Mouse (Mus musculus) neural tube, embryonic 12.5 days (tissue): ENCODE measurements around the gene Ddx19a. TPM values are rescaled to one million over a fixed set of nuclear protein-coding genes. Genes with fewer than 3 reads are reported as not detected.

ENCODE experiments used
- ATAC-seq: fragments of 200-750 bp; cut with Nextera tagmentation; 2 replicates; pipeline ENCODE4 v1.8.0; 2017; ENCODE audit warnings: low read depth, mild to moderate bottlenecking, moderate TSS enrichment, moderate library complexity; ENCODE audit not compliant: low FRiP score
- H3K27ac ChIP-seq: fragments of 300-500 bp; sonication (generic); 2 replicates; pipeline ENCODE4 v1.5.1; 2016
- H3K27me3 ChIP-seq: fragments of 300-500 bp; sonication (generic); replicated peaks from 2 replicates; pipeline ENCODE4 v1.6.1; 2016; ENCODE audit warnings: mild to moderate bottlenecking
- H3K36me3 ChIP-seq: fragments of 300-500 bp; sonication (generic); 2 replicates; pipeline ENCODE4 v1.6.1; 2016; ENCODE audit warnings: mild to moderate bottlenecking
- H3K4me1 ChIP-seq: fragments of 300-500 bp; sonication (generic); 2 replicates; pipeline ENCODE4 v1.6.1; 2016
- H3K4me2 ChIP-seq: fragments of 300-500 bp; sonication (generic); replicated peaks from 2 replicates; pipeline ENCODE4 v1.6.1; 2016; ENCODE audit warnings: mild to moderate bottlenecking
- H3K4me3 ChIP-seq: fragments of 300-500 bp; sonication (generic); 2 replicates; pipeline ENCODE4 v1.5.1; 2016
- H3K9ac ChIP-seq: fragments of 300-500 bp; sonication (generic); 2 replicates; pipeline ENCODE4 v1.6.1; 2016; ENCODE audit warnings: mild to moderate bottlenecking
- H3K9me3 ChIP-seq: fragments of 300-500 bp; sonication (generic); 2 replicates; pipeline ENCODE4 v1.6.1; 2016; ENCODE audit warnings: mild to moderate bottlenecking
- WGBS: fragments of 180-500 bp; shearing (Covaris S2); methylation state at CpG from one replicate; pipeline ENCODE4 v1.1.7; 2016; 5-methylcytosine and 5-hydroxymethylcytosine counted together
- microRNA-seq: library from miRNA; unstranded; fragments of <30 nt; microRNA quantifications from one replicate; pipeline ENCODE4, GENCODE M21; 2017
- polyA plus RNA-seq: library from polyadenylated mRNA; unstranded; fragments of >200 nt; fragmentation: Nextera tagmentation; extraction: Ambion mirVana; gene quantifications from 2 replicates; pipeline ENCODE4 v1.2.1, GENCODE M21; 2016

Ddx19a gene
- polyA plus RNA-seq, 1 experiment from 2014 or later, result 16.7 TPM

DNA sequence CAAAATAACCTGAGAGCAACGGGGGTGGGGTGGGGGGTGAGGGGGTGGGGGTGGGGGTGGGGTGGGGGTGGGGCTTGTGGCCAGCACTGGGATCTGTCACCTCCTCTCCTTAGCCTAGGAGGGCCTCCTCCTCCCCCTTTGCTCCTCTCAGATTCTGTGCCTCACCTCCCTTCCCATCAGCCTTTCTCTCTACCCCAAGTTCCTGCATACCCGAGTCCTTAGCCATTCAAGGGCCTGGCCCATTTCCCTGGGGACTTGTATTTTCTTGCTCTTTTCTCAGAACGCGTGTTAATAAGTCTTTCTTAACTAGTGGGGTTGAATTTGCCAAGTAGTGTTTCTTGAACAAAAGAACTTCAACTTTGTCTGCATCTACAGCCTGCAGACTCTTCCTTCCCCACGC, 70.9 kb downstream of the Ddx19a start:
- ATAC-seq, result no peak
- Histone ChIP-seq H3K9ac (no peak overlapping the region), H3K4me1 (peaks cover 18% of the 10 kb centered on the region), H3K27ac (no peak overlapping the region), H3K9me3 (no peaks in the 10 kb centered on the region), H3K4me3 (no peak overlapping the region), H3K27me3 (no peaks in the 10 kb centered on the region), H3K4me2 (no peak overlapping the region), H3K36me3 (peaks cover 3% of the 10 kb centered on the region; the same call in 1 of the 2 replicates)
- WGBS, result 55% methylated on average over 5 of the region's 5 CpGs

- ATAC-seq, result no peak
- no peak overlapping the region for H3K4me2 ChIP-seq
- H3K9ac ChIP-seq, result no peak overlapping the region
- 82% methylated on average over 8 of the region's 8 CpGs for WGBS
- H3K4me1 ChIP-seq, result peaks cover 28% of the 10 kb centered on the region
- H3K27me3 ChIP-seq, result no peaks in the 10 kb centered on the region
- H3K9me3 ChIP-seq, result no peaks in the 10 kb centered on the region
- H3K27ac ChIP-seq, result no peak overlapping the region
- no peak overlapping the region for H3K4me3 ChIP-seq
- peaks cover 3% of the 10 kb centered on the region; the same call in 1 of the 2 replicates for H3K36me3 ChIP-seq
Observed at GRCm38 (mm10) chr8:110925691-110926140, 71.9 kb downstream of the Ddx19a start.

Small RNA genes lying within 50 kb of the gene (microRNA-seq; reads per million reads assigned to microRNA genes)
- gene Gm24103 (not detected), gene Mir3473d (0.87 reads per million)

Other genes with a start within 250 kb of the Ddx19a start
- 1.0 and 1.1 TPM in 2 replicates for gene Il34, start 191.9 kb downstream of the Ddx19a start, polyA plus RNA-seq
- gene Cog4, start 151.2 kb downstream of the Ddx19a start, polyA plus RNA-seq, result 77.0 and 77.7 TPM in 2 replicates
- gene Sf3b3, start 151.0 kb downstream of the Ddx19a start, polyA plus RNA-seq, result 156 TPM in 2 replicates
- gene Fuk, start 95.3 kb downstream of the Ddx19a start, polyA plus RNA-seq, result 9.9 and 11.9 TPM in 2 replicates
- gene St3gal2, start 77.9 kb downstream of the Ddx19a start, polyA plus RNA-seq, result 35.0 and 37.1 TPM in 2 replicates
- 7.5 and 7.9 TPM in 2 replicates for gene Ddx19b, start 34.0 kb upstream of the Ddx19a start, polyA plus RNA-seq
- 80.1 and 83.8 TPM in 2 replicates for gene Aars, start 35.3 kb upstream of the Ddx19a start, polyA plus RNA-seq
- gene Exosc6, start 58.5 kb upstream of the Ddx19a start, polyA plus RNA-seq, result 0.30 and 6.2 TPM in 2 replicates
- gene Clec18a, start 94.6 kb upstream of the Ddx19a start, polyA plus RNA-seq, result 1.2 and 2.2 TPM in 2 replicates
- 11.9 and 12.6 TPM in 2 replicates for gene Pdpr, start 96.8 kb upstream of the Ddx19a start, polyA plus RNA-seq